Comparison of ENCODE assay signal across 21 mouse cellular contexts in the genomic region with DNA sequence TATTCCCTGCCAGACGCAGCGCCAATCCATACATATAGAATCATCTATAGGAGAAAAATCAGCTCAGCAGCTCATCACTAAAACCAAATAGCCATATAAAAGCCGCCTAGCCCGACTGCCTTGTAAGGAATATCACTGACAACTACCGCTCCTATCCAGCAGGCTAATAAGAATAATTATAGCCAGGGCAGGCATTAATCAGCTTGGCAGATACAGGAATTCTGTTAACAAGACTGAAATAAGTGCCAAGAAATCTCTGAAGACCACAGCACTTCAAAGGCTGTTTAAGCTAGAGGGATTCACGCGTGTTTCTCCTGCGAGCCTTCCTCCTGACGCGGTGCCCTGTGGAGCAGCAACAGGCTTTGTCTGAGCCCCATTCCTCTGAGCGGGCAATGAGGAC. TPM values are rescaled to one million over a fixed set of nuclear protein-coding genes. Genes with fewer than 3 reads are reported as not detected.
DNase-seq lines count a peak whose midpoint lies in the region; ATAC-seq and TF ChIP-seq lines count a peak whose summit lies in the region.
"Had no signal": no experiment of that assay in that cellular context is flagged by ENCODE, and none has a peak within 500 bp of the region (broad histone marks: within the 10 kb centered on the region; RNA-seq: fewer than 3 reads in every experiment).

No protein-coding gene starts in this region.

- H3K27ac ChIP-seq in hindbrain, embryonic 13.5 days: peak overlapping the region; percentile 58; the same call in 1 of the 2 replicates
- no peak overlapping the region for H3K27ac ChIP-seq in hindbrain, embryonic 12.5 days
- H3K27ac ChIP-seq in neural tube, embryonic 13.5 days (replicated peaks): peak overlapping the region; percentile 38; the same call in 1 of the 2 replicates
- H3K27ac ChIP-seq in hindbrain, postnatal 0 days: no peak overlapping the region
- H3K27ac ChIP-seq: heart, embryonic 10.5 days; intestine, embryonic 15.5 days; stomach, embryonic 15.5 days had no signal

- no peak overlapping the region for H3K4me3 ChIP-seq in hindbrain, embryonic 13.5 days
- H3K4me3 ChIP-seq in hindbrain, embryonic 12.5 days: no peak overlapping the region
- no peak overlapping the region for H3K4me3 ChIP-seq in neural tube, embryonic 13.5 days
- H3K4me3 ChIP-seq in hindbrain, postnatal 0 days (ENCODE audit: low read length): no peak overlapping the region
- H3K4me3 ChIP-seq: erythroblast, embryonic 14.5 days; heart, embryonic 10.5 days; intestine, embryonic 15.5 days; megakaryocyte, embryonic 14.5 days; stomach, embryonic 15.5 days had no signal

- no peak overlapping the region for H3K4me2 ChIP-seq in hindbrain, embryonic 13.5 days
- no peak overlapping the region for H3K4me2 ChIP-seq in hindbrain, embryonic 12.5 days (replicated peaks)
- H3K4me2 ChIP-seq in neural tube, embryonic 13.5 days: no peak overlapping the region
- H3K4me2 ChIP-seq in hindbrain, postnatal 0 days (ENCODE audit: low read depth, low read length): peak overlapping the region; percentile 20; the same call in 1 of the 2 replicates
- H3K4me2 ChIP-seq: intestine, embryonic 15.5 days; liver, embryonic 11.5 days; stomach, embryonic 15.5 days had no signal

- H3K4me1 ChIP-seq in hindbrain, embryonic 13.5 days (replicated peaks): peaks cover 38% of the 10 kb centered on the region
- H3K4me1 ChIP-seq in hindbrain, embryonic 12.5 days: peaks cover 32% of the 10 kb centered on the region
- peaks cover 51% of the 10 kb centered on the region for H3K4me1 ChIP-seq in neural tube, embryonic 13.5 days (replicated peaks)
- peaks cover 24% of the 10 kb centered on the region for H3K4me1 ChIP-seq in hindbrain, postnatal 0 days (ENCODE audit: insufficient read depth, low read length)

- TF ChIP-seq CTCF in hindbrain, postnatal 0 days (IDR thresholded peaks at IDR 0.05; ENCODE audit: low read depth): no peak

- WGBS in hindbrain, embryonic 13.5 days: 69% methylated on average over 11 of the region's 11 CpGs
- whole genome bisulfite sequencing in hindbrain, embryonic 12.5 days: 83% methylated on average over 11 of the region's 11 CpGs
- WGBS in neural tube, embryonic 13.5 days: 75% methylated on average over 11 of the region's 11 CpGs
- WGBS in hindbrain, postnatal 0 days: 42% methylated on average over 11 of the region's 11 CpGs

- no peak for DNase-seq in neural tube, embryonic 10.5 days (ENCODE audit: extremely low spot score, low spot score)
- DNase-seq in hindbrain, postnatal 0 days (ENCODE audit: low spot score): no peak
- DNase-seq in thymus, postnatal 10 days (ENCODE audit: low spot score in 2 of 2): no peak
- DNase-seq in ovary, postnatal 10 days (ENCODE audit: low spot score): no peak
- DNase-seq: cerebellum, adult 2 months; gastrocnemius, postnatal 36 days; heart, postnatal 14 days; kidney, postnatal 36 days; layer of hippocampus, adult 9-11 months; lung, adult 18-20 months; retina, postnatal 1 day; thymus, adult 18-20 months had no signal

- no peak for ATAC-seq in hindbrain, embryonic 13.5 days (ENCODE audit: low FRiP score)
- no peak for ATAC-seq in hindbrain, embryonic 12.5 days (ENCODE audit: low FRiP score)
- ATAC-seq in neural tube, embryonic 13.5 days (ENCODE audit: low read depth): no peak
- no peak for ATAC-seq in hindbrain, postnatal 0 days
- ATAC-seq: intestine, embryonic 15.5 days had no signal

- H3K9me3 ChIP-seq in hindbrain, embryonic 13.5 days: no peaks in the 10 kb centered on the region
- H3K9me3 ChIP-seq in hindbrain, embryonic 12.5 days (replicated peaks): no peaks in the 10 kb centered on the region
- no peaks in the 10 kb centered on the region for H3K9me3 ChIP-seq in neural tube, embryonic 13.5 days
- H3K9me3 ChIP-seq in hindbrain, postnatal 0 days (ENCODE audit: low read length): no peaks in the 10 kb centered on the region
- H3K9me3 ChIP-seq: heart, embryonic 10.5 days; intestine, embryonic 15.5 days; stomach, embryonic 15.5 days had no signal

- 0 out of 2 replicates have a peak, but pooled peaks cover 7% of the 10 kb centered on the region for H3K27me3 ChIP-seq in hindbrain, embryonic 13.5 days
- peaks cover 3% of the 10 kb centered on the region; the same call in 1 of the 2 replicates for H3K27me3 ChIP-seq in hindbrain, embryonic 12.5 days
- no peaks in the 10 kb centered on the region for H3K27me3 ChIP-seq in neural tube, embryonic 13.5 days
- H3K27me3 ChIP-seq in hindbrain, postnatal 0 days (ENCODE audit: insufficient read depth, low read length): no peaks in the 10 kb centered on the region
- H3K27me3 ChIP-seq: intestine, embryonic 15.5 days; stomach, embryonic 15.5 days had no signal

- H3K36me3 ChIP-seq in hindbrain, embryonic 13.5 days: no peaks in the 10 kb centered on the region
- H3K36me3 ChIP-seq in hindbrain, embryonic 12.5 days: no peaks in the 10 kb centered on the region
- no peaks in the 10 kb centered on the region for H3K36me3 ChIP-seq in neural tube, embryonic 13.5 days
- no peaks in the 10 kb centered on the region for H3K36me3 ChIP-seq in hindbrain, postnatal 0 days (ENCODE audit: insufficient read depth, low read length)
- H3K36me3 ChIP-seq: heart, embryonic 10.5 days; intestine, embryonic 15.5 days; stomach, embryonic 15.5 days had no signal

- peak overlapping the region; percentile 24; the same call in 1 of the 2 replicates for H3K9ac ChIP-seq in hindbrain, embryonic 13.5 days
- H3K9ac ChIP-seq in hindbrain, embryonic 12.5 days: no peak overlapping the region
- 0 out of 2 replicates have a peak overlapping the region, but pooled peaks have one; percentile 13 for H3K9ac ChIP-seq in neural tube, embryonic 13.5 days
- no peak overlapping the region for H3K9ac ChIP-seq in hindbrain, postnatal 0 days (replicated peaks; ENCODE audit: low read length)
- H3K9ac ChIP-seq: intestine, embryonic 15.5 days; stomach, embryonic 15.5 days had no signal

RNA-seq across cellular contexts. Expression of a gene that starts 4.6 kb away (rescaled TPM):
- polyA plus RNA-seq in hindbrain, embryonic 13.5 days (2015; fragmentation: Nextera tagmentation; extraction: Ambion mirVana): 2.1 and 2.4 TPM in 2 replicates
- 3.2 and 3.6 TPM in 2 replicates for polyA plus RNA-seq in hindbrain, embryonic 12.5 days (2016; fragmentation: Nextera tagmentation; extraction: Ambion mirVana)
- polyA plus RNA-seq in neural tube, embryonic 13.5 days (2015; fragmentation: Nextera tagmentation; extraction: Ambion mirVana): 3.2 and 3.5 TPM in 2 replicates
- total RNA-seq in hindbrain, postnatal 0 days (2014; rRNA removed): 51.0 and 52.5 TPM in 2 replicates
- 3.9 and 4.1 TPM in 2 replicates for polyA plus RNA-seq in hindbrain, postnatal 0 days (2015; fragmentation: Nextera tagmentation; extraction: Ambion mirVana)
- polyA plus RNA-seq: erythroblast, embryonic 14.5 days had no signal

Comparison
In these comparisons a context has a peak if more than half of its experiments do, and no peak if none do; other contexts are left out.
1. H3K27ac ChIP-seq: peak in hindbrain, embryonic 13.5 days (single experiment) and neural tube, embryonic 13.5 days (single experiment); none in hindbrain, embryonic 12.5 days (single experiment) and hindbrain, postnatal 0 days (single experiment).
2. H3K9ac ChIP-seq: peak in hindbrain, embryonic 13.5 days (single experiment) and neural tube, embryonic 13.5 days (single experiment); none in hindbrain, embryonic 12.5 days (single experiment) and hindbrain, postnatal 0 days (single experiment).